Mouse (Mus musculus) naive thymus-derived CD4-positive, alpha-beta T cell, adult 2 months (primary cell): Measurements from ENCODE around the gene Evi2a.
A peak's percentile ranks its signal among the peaks of the same experiment; 100 is the strongest.

Experiments
- DNase-seq: peaks from one replicate; pipeline ENCODE4 v3.0.0-alpha.2; 2011; ENCODE audit warnings: low read depth

The Evi2a gene

DNA sequence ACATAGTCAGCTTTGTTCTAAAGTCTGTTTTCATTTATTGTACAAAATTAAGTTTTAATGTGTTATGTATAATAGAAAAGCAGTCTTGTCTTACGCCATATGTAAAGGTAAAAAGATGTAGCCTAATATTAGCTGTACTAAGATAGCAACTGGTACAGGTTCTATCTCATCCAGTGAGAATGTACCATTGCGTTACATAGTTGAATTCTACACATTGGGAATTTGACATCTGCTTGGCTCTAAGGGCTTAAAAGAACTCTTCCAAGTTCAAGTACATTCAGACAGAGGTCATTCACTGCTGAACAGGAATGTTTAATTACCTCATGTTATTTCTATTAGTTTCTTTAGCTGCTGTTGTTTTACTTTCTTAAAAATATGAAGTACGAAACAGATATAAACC is 3.9 kb downstream of the Evi2a start:
- peak; percentile 11 for DNase-seq

DNA sequence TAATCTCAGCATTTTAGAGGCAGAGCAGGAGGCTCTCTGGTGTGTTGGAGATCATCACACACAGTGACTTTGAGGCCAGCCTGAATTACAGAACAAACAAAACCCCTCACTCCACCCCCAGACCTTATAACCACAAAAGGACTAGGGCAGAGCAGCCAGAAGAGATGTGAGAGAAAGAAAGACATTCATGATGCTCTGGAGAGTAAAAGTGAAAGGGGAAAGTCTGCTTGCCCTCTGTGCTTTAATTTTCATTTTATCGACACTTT is 6.2 kb downstream of the Evi2a start:
- no peak for DNase-seq

DNA sequence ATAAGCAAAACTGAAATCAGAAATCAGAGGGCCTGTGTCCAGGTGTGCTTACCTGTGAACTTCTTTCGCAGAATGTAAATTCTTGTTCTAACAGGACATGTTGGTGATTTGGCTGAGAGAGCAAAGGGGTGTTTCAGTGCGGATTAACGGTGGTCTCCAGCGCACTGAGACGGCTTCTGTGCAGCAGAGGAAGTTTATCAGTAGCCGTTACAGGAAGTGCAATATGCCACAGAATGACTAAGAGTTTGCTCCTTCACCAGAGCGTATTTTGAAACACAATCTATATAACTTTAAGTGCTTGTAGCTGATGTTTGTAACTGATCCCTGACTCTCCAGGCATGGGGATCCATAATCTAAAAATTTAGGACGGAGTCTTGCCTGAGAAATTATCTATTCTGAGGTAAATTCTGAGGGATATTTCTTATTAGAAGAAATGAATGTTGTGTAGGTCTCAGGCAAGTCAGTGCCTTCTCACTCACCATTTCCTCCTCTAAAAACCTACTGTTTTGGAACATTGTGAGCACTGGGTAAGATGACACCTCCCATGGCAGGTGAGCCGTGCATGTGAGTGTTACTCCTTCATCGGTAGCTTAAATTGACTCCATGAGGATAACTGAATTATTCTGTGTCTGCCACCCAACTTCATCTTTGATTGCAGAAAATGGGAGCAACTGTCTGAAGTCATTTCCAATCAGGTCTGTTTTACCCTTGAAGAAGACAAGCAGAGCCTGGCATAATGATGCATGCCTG is 6.7 kb downstream of the Evi2a start, which contains the start of gene Evi2b:
Gene Evi2b, minus strand, starts transcription at position 203 of the 750 bp plus-strand sequence.
- DNase-seq: peak; percentile 73

DNA sequence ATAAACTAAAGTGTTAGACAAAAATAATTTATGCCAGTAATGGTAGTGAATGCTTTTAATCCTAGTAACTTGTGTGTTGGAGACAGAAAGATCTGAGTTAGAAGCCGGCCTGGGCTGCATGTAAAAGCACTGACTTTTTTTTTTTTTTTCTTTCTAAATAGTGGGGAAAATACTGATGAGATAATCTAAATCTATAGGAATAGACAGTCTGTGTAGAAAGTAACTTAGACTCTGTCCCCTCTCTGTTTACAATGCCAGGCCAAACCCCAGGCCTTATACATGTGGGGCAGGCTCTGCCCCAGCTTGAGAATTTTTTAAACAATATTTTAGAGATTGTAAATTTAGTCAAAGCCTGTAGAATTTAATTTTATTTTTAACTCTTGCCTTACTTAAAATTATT is 7.5 kb downstream of the Evi2a start:
- DNase-seq: peak; percentile 23

DNA sequence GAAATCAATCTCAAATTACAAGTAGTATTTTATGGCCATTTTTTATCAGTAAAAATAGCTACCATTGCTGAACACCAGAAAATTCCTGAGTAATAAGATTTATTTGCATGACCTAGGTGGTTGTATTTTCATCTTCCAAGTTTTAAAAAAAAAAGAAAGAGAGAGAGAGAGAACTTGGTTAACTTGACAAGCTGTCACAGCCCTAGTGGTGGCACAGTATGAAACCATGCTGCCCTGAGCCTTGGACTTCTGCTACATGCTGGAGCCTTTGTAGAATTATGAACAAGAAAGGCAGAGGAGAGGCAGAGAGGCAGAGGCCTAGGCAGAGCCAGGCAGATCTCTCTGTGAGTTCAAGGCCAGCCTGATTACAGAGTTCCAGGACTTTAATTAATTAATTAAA is 8.5 kb downstream of the Evi2a start:
- DNase-seq: peak; percentile 63

DNA sequence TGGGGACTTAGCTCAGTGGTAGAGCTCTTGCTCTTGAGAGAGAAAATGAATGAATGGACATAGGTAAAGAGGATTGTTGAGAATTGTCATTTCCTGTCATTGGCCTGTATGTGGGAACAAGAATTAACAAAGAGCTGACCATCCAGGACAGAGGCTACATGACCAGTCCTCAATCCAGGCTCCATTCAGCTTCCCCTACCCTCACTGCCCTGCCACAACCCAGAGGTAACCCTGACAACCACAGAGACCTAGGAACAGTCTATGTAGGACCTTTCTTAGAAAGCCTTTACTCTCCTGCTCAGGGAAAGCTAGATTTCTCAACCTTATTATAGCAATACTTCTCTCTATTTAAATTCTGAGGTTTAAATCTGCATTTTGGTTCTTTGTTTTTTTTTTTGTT is 9.6 kb downstream of the Evi2a start:
- DNase-seq: peak; percentile 42

DNA sequence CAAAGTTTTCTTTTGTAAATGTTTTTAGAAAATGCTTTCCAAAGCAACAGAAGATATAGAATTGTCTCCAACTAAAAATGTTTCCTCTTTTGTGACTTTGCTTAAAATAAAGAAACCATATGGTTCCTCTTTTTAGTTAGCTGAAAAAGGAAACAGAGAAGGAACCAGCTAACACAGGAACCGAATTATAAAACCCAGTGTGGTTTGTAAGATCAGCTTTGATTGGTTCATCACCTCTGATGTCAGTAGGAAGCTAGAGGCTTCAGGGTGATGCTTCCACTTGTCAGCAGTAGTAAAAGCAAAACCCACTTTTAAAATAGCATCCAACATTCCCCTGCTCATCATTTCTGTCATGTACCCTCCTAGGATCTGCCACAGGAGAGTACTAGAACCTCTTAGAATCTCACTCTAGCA is 10.5 kb downstream of the Evi2a start:
- DNase-seq: peak; percentile 89

DNA sequence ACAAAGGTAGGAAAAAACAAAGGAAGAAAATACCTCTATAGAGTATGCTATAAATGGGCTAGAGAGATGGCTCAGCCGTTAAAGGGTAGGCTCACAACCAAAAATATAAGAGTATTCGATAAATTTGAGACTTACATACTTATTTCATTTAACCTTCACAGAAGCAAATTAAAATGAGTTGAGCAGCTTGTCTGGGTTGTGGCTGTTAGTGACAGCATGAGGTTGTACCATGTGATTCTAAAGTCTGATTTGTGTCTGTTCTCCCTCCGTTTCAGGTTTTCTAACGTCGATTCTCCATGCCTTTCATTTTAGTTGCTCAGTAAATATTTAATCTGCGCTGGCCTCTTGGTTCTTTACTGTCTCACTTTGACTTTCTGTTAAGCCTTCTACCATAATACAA is 11.1 kb downstream of the Evi2a start:
- DNase-seq: peak; percentile 43

DNA sequence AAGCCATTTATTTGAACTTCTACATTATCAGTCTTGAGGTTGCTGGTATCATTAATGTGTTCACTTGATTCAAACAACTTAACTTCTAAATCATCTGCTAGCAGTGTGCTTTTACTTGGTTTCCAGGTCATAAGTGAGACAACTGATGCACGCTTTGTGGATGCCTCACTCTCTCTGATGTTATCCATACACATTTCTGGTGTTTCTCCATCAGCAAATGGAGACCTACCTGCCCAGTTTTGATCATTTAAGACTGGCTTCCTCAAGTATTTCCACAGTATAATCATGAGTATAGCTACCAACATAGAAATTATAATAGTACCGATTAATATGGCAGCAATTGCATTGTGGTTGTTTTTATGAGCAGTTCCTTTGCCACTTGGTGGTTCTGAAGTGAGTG is 14.6 kb downstream of the Evi2a start:
- DNase-seq: no peak

DNA sequence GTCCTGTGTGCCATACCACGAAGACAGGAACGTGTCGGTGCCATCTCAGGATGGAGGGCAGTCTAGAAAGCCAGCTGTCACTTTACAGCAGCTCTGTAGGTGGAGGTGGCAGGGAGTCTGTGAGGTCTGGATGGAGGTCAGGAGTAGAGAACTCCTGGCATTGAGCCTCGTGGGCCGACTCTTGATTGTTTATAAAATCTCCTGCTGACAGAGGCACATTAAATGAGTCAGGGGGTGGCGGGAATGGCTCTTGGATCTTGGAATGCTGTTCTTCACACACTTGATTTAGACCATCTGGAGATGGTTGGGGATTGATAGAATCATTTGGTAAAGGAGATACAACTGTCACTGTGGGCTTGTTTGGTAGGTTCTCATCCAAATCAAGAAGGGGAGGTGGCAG is 15.1 kb downstream of the Evi2a start:
- DNase-seq: no peak

DNA sequence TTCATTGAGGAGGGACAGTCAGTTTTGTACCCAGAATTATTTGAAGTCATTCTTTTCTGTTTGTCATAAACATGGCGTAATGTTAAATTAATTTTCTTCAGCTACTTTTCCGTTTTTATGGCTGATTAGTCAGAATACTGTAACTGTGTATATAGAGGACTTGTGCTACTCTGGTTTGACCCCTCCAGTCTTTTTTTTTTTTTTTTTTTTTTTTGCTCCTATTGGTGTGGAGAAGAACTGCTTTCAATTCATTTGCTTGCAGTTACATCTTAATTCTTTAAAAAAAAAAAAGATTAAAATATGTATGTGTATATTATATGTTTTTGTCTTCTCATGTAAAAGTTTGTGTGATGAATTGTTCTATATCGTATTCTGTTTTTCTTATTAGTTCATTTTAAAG is 18.4 kb downstream of the Evi2a start:
- no peak for DNase-seq

DNA sequence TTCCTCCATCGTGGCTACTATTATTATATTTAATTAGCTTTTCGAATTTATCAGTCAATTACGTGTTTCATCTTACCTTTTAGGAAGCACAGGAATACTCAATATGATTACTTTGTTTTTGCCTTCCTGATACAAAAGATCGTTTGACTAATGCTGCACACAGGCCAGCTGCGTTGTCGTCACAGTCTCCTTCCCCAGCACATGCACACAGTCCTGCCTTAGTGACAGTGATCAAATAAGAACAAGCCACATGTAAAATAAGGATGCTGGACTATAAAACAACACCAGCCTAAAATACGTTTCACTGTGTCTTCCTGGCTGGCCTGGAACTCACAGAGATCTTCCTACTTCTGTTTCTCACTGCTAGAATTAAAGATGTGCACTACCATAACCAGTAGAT is 25.9 kb downstream of the Evi2a start:
- no peak for DNase-seq

DNA sequence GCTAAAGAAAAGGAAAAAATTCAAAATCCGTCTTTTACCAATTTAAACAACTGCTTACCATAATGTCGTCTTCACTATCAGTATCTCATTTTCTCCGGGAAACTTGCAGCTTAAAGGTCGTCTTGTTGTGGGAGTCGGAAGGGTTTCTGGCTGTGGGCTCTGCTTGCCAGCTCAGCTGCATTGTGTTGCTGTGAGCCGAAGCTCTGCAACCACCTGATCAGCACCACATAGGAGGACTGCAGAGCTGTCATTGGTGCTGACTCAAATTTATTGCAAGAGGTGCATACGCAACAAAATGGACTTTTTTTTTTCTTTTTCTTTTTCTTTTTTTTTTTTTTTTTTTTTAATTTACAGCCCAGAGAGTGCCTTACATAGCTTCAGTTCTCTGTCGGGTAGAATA is 26.6 kb downstream of the Evi2a start, which contains the start of gene Omg:
Gene Omg, minus strand, starts transcription at position 240 of the 400 bp plus-strand sequence.
- DNase-seq: no peak

DNA sequence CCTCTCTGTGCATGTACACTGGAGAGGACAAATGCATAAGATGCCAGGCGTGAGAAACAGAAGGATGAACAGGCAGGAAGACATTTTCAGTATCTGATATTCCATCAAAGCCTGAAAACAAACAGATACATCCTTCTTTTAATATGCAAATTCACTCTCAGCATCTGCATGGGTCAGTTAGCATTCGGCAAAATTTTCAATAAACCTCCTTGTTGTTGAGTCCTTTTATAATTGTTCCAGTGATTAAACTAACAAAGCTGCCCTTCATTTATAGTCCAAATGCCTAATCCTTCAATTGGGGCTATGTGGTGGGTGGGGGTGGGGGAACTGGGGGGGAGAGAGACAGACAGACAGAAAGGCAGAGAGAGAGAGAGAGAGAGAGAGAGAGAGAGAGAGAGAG is 27.5 kb downstream of the Evi2a start:
- DNase-seq: no peak

DNA sequence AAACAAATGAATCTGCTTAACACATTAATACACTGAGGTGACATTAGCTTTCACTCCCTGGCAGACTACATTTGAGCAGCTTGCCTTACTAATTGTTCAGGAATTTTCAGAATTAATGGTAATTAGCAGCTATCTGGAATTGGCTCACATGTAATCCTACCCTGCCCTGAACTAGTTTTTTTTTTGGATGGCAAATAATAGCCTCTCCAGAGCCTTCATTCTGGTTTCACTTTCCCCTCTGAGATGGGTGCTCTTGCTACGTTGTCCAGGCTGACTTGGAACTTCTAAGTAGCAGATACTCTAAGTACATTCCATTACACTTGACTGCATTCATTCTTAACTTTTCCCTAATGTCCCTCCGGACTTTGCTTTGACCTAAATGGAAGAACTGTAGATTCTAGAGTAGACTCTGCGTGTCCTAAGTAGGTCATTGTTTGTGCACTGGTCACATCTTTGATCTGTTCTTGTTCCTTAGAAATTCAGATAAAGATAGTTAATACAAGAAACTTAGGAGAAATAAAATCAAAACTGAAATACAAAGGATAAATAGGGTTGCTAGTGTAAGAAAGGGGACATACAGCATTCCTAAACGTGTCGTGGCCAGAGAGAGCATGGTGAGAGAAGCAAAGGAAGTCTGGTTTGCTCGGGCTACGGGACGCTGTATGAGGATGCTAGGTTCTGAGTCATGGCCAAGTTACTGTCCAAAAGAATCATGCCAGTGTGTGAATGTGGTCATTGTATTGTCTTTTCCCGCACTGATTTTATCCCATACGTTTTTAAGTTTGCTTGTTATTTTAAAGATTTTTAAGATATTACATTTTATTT is 35.2 kb downstream of the Evi2a start:
- no peak for DNase-seq

DNA sequence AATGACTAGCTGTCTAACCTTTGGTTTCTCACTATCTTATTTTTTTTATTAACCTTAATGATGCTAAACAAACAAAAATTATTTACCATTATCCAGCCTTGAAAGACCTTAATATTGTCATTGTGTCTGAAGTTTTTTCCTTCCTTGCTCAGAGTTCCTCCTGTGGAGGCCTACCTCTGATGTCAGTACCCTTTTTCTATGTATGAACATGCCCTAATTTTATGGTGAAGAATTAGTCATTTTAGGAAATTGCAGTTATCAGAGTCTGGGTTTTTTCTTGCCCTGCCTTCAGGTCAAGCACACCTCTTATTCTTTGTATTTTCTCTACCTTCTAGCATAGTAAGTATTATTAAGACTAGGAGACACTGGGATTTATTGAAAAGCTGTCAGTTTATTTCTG is 45.7 kb downstream of the Evi2a start:
- DNase-seq: no peak

DNA sequence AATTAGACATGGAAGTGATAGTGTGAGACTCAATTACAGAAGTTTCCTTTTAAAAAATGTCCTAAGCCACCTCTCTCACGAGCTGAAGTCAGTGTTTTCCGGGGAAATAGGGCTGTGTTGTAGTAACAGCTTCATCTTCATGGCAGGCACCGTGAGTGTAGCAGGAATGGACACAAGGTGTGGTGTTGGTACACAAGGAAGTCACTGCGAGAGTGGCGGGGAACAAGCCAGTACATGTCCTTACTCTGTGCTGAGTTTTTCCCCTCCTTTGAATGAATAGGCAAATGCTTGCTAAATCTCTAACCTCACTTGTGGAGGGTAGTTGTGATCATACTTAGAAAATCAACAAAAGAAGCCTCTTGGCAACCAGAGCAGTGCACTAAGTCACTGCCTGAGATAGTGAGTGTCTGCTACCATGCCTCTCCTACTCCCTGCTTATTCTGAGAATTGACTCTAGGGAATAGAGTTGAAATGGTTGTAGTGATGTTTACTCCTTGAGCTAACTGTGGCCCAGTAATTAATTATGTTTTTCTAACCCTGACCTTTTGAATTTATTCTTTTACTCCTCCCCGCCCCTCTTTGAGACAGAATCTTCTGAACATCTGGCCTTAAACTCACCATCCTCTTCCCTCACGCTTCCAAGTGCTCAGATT is 46.4 kb downstream of the Evi2a start:
- DNase-seq: no peak

DNA sequence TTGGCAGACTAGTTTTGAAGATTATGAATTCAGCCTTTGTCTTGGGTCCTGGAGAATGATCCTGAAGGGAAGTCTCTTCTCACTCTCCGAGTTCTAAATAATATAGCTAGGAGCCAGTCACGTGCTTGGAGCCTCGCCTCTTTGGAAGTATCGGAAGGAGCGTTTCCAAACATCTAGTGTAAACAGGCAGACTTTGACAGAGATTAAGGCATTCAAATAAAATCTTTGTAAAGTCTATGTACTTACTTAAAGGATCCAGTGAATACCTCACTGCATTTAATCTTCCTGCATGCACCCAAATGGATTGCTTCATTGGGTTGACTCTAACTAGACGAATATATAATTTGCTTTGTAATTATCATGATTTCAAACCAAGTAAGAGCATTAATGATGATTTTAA is 47.0 kb downstream of the Evi2a start:
- no peak for DNase-seq
